Mouse (Mus musculus) spleen, adult 12 weeks (tissue): ENCODE results near the gene C2cd5.

ENCODE experiments used
- DNase-seq: peaks from one replicate; pipeline ENCODE4 v3.0.0; 2022; ENCODE audit warnings: low spot score

Gene C2cd5

DNA sequence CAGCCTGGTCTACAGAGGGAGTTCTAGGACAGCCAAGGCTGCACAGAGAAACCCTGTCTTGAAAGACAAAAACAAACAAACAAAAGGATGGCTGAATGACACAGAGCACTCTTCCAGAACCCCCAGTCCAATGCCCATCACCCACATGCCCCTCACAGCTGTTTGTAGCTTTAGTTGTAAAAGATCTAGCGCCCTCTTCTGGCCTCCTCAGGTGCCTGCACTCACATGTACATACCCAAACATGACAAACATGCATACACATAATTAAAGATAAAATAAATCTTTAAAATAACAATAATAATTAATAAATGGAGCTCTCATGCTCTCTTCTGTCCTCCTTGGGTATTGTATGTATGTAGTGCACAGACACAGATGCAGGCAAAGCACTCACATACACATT, 122.7 kb downstream of the C2cd5 start:
- DNase-seq = no peak

GRCm38 (mm10) chr6:142973289-142973688, 126.7 kb downstream of the C2cd5 start:
- DNase-seq = no peak

- DNase-seq = no peak
These were observed 127.7 kb downstream of the C2cd5 start for GRCm38 (mm10) chr6:142972205-142972604.

GRCm38 (mm10) chr6:142967407-142967806, 132.5 kb downstream of the C2cd5 start:
- no peak for DNase-seq

DNA sequence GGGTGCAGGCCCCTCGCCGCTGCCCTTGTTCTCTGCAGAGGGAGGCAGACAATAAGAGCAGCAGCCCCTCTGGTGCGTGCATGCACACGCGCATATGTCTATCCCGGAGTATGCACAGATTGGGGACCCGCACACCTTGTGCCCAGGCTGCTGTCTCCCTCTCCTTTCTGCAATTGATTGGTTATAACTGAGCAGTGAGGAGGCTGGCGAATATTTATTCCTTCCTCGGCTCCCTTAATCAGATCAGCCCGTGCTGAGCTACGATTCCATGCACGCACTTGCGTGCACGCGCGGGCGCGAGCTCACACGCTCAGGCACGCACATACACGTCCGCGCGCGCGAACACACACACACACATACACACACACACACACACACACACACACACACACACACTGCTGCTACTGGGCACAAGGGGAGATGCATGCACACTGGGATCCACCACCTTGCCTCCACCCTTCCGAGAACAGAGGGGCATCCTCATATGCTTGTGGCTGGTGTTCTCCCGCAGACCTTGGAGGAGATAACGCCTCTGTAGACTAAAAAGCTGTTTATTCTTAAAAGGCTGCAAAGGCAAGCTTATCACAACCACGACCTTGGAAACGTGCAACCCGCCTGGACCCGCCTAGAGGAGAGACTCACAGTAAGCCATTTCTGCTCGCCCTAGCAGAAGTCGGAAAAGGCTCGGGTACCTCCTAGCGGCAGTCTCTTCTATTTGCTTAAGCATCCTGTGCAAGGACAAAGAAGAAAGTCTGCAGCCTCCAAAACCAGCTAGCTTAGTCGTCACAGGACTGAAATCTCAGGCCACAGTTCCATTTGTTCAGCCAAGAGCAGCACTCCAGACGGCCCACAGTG, 135.2 kb downstream of the C2cd5 start:
- peak; percentile 40 for DNase-seq

DNA sequence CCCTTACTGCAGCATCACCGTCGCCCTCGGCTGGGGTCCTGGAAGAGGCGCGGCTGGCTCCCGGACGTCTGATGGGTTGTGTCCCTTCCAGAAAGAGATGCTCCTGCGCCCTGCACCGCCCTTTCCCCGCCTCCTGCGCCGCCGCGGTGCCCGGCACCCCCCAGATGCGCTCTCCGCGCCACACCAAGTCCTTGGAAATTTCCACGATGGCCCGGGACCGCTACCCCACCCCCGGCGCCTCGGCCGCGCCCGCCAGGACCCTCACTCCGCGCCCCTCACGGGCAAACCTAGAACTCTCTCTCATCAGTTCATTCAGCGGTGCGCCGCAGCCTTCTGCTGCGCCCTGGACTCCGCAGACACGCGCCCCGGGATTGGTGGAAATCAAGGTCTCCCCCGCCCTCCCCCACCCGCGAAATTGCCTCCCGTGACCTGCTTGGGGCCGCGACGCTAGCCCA, 135.8 kb downstream of the C2cd5 start, which contains the start of gene St8sia1:
Gene St8sia1 (minus strand): TSS at position 377 of the 455 bp plus-strand sequence.
- DNase-seq = no peak

GRCm38 (mm10) chr6:142963480-142964075, 136.4 kb downstream of the C2cd5 start:
- no peak for DNase-seq

- no peak for DNase-seq
These were observed 137.1 kb downstream of the C2cd5 start for GRCm38 (mm10) chr6:142962881-142963280.

DNA sequence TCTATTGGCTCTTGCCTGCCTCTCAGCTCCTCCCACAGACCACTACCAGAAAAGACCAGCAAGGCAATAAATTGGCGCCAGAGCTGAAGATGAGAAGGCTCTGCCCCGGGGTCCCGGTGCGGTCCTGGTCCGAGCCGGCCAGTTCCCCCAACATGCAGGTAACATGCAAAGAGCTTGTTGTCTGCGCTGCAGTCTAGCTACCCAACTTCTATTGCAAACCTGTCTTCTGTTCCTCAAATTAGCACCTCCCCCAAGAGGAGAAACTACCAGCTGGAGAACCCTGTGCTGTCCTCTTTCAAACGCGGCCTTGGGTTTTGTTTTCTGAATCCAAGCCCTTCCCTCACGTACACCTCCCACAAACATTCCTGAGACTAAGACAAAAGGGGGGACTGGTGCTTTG, 137.5 kb downstream of the C2cd5 start:
- DNase-seq = no peak

DNA sequence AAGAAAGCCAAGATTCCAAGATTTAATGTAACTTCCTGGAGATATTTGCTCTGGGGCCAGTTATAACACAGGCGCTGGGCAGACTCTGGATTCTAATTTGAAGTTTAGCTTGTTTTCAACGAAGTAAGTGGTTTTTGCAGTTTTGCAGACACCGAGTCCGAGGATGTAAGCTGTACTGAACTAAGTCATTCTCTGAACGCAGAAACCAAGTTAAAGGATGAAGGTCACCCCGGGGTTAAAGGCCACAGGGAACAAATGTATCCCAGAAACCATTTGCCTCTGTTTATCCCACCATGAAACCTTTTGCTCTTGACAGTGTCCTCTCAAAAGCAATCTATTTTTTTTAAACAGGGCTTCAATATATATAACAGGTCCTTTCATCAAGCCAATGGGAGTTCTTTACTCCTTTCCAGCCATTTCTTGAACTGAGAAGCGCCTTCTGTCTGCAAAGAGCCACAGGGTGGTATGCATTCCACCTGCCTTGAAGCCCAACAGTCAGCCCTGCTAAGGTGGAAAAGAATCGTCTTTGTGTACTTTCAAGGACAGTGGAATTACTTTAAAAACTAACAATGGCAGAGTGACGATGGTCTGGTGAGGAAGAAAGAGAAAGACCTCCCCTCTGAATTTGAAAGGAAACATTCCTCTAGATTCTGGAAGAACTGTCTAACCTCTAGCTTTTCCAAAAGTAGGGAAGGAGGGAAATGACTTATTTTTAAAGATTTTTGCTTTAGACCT, 138.1 kb downstream of the C2cd5 start:
- no peak for DNase-seq
